Comparison of ENCODE assay signal across 7 mouse cellular contexts in genomic region chr10:78244438-78245224, GRCm38 (mm10). TPM values are rescaled to one million over a fixed set of nuclear protein-coding genes. Genes with fewer than 3 reads are reported as not detected.
DNase-seq lines count a peak whose midpoint lies in the region; ATAC-seq lines count a peak whose summit lies in the region.

TSS of gene Trappc10 (minus strand) at chr10:78244641.

- WGBS in embryonic facial prominence, embryonic 11.5 days: under 1% methylated on average over 54 of the region's 74 CpGs
- WGBS in limb, embryonic 11.5 days: under 1% methylated on average over 52 of the region's 74 CpGs
- under 1% methylated on average over 72 of the region's 74 CpGs for WGBS in midbrain, embryonic 14.5 days

- no peaks in the 10 kb centered on the region; the same call in 1 of the 2 replicates for H3K4me1 ChIP-seq in embryonic facial prominence, embryonic 11.5 days (ENCODE audit: control insufficient read depth, insufficient read depth, low read length)
- H3K4me1 ChIP-seq in limb, embryonic 11.5 days (ENCODE audit: control insufficient read depth, insufficient read depth, low read length): peaks cover 6% of the 10 kb centered on the region; the same call in 1 of the 2 replicates
- H3K4me1 ChIP-seq in midbrain, embryonic 14.5 days (ENCODE audit: control insufficient read depth, insufficient read depth, low read length): peaks cover 15% of the 10 kb centered on the region

- no peaks in the 10 kb centered on the region for H3K9me3 ChIP-seq in embryonic facial prominence, embryonic 11.5 days (replicated peaks; ENCODE audit: control insufficient read depth, low read length)
- no peaks in the 10 kb centered on the region for H3K9me3 ChIP-seq in limb, embryonic 11.5 days (ENCODE audit: control insufficient read depth, low read length)
- H3K9me3 ChIP-seq in midbrain, embryonic 14.5 days (ENCODE audit: control insufficient read depth, low read length): no peaks in the 10 kb centered on the region

- peak; percentile 94 for DNase-seq in adrenal gland, postnatal 14 days
- peak; percentile 87 for DNase-seq in embryonic facial prominence, embryonic 11.5 days (ENCODE audit: low spot score)
- peak; percentile 99 for DNase-seq in heart, adult 11 months
- peak; percentile 90 for DNase-seq in kidney, adult 18-20 months
- peak; percentile 83 for DNase-seq in limb, embryonic 11.5 days (ENCODE audit: low spot score)
- DNase-seq in midbrain, embryonic 14.5 days: peak; percentile 95
- peak; percentile 82 to 86 for DNase-seq in spleen, adult 18-20 months

- peak; percentile 89 for ATAC-seq in embryonic facial prominence, embryonic 11.5 days (replicated peaks; ENCODE audit: insufficient number of reproducible peaks, low FRiP score, low TSS enrichment, low read depth)
- ATAC-seq in limb, embryonic 11.5 days (ENCODE audit: insufficient number of reproducible peaks, low FRiP score, low TSS enrichment, low read depth): peak; percentile 92
- peak; percentile 94 for ATAC-seq in midbrain, embryonic 14.5 days (ENCODE audit: low FRiP score, low TSS enrichment)

- no peak within 1 kb of the TSS for H3K27ac ChIP-seq in embryonic facial prominence, embryonic 11.5 days (replicated peaks; ENCODE audit: low read depth, low read length)
- no peak within 1 kb of the TSS for H3K27ac ChIP-seq in limb, embryonic 11.5 days (replicated peaks; ENCODE audit: low read depth, low read length)
- peak within 1 kb of the TSS; percentile 86 for H3K27ac ChIP-seq in midbrain, embryonic 14.5 days (replicated peaks; ENCODE audit: low read depth, low read length)

- no peaks in the 10 kb centered on the region for H3K27me3 ChIP-seq in embryonic facial prominence, embryonic 11.5 days (ENCODE audit: control insufficient read depth, insufficient read depth, low read length)
- H3K27me3 ChIP-seq in limb, embryonic 11.5 days (ENCODE audit: control insufficient read depth, insufficient read depth, low read length): no peaks in the 10 kb centered on the region
- H3K27me3 ChIP-seq in midbrain, embryonic 14.5 days (ENCODE audit: control insufficient read depth, insufficient read depth, low read length): no peaks in the 10 kb centered on the region

- peak within 1 kb of the TSS; percentile 79 for H3K9ac ChIP-seq in embryonic facial prominence, embryonic 11.5 days (replicated peaks; ENCODE audit: low read length)
- peak within 1 kb of the TSS; percentile 76 for H3K9ac ChIP-seq in limb, embryonic 11.5 days (ENCODE audit: low read length)
- peak within 1 kb of the TSS; percentile 85 for H3K9ac ChIP-seq in midbrain, embryonic 14.5 days (replicated peaks; ENCODE audit: low read length)

- peak within 1 kb of the TSS; percentile 92 for H3K4me3 ChIP-seq in embryonic facial prominence, embryonic 11.5 days (ENCODE audit: low read depth, low read length)
- H3K4me3 ChIP-seq in limb, embryonic 11.5 days (ENCODE audit: low read depth, low read length): peak within 1 kb of the TSS; percentile 91
- H3K4me3 ChIP-seq in midbrain, embryonic 14.5 days (replicated peaks; ENCODE audit: low read depth, low read length): peak within 1 kb of the TSS; percentile 72

- peak within 1 kb of the TSS; percentile 96 for H3K4me2 ChIP-seq in embryonic facial prominence, embryonic 11.5 days (ENCODE audit: low read depth, low read length)
- peak within 1 kb of the TSS; percentile 96 for H3K4me2 ChIP-seq in limb, embryonic 11.5 days (ENCODE audit: low read depth, severe bottlenecking)
- H3K4me2 ChIP-seq in midbrain, embryonic 14.5 days (ENCODE audit: low read length): peak within 1 kb of the TSS; percentile 73

- H3K36me3 ChIP-seq in embryonic facial prominence, embryonic 11.5 days (replicated peaks; ENCODE audit: control insufficient read depth, insufficient read depth, low read depth, low read length): no peaks in the 10 kb centered on the region
- H3K36me3 ChIP-seq in limb, embryonic 11.5 days (ENCODE audit: control insufficient read depth, insufficient read depth, low read length): no peaks in the 10 kb centered on the region
- H3K36me3 ChIP-seq in midbrain, embryonic 14.5 days (ENCODE audit: control insufficient read depth, insufficient read depth, low read length): no peaks in the 10 kb centered on the region

RNA-seq across cellular contexts. Expression of gene Trappc10, which starts in this region (rescaled TPM):
- 47.2 and 53.7 TPM in 2 replicates for total RNA-seq in adrenal gland, postnatal 14 days (2021)
- polyA plus RNA-seq in embryonic facial prominence, embryonic 11.5 days (2014; fragmentation: Nextera tagmentation; extraction: Ambion mirVana): 14.7 and 16.1 TPM in 2 replicates
- polyA plus RNA-seq in limb, embryonic 11.5 days (2014; fragmentation: Nextera tagmentation; extraction: Ambion mirVana): 12.0 and 14.4 TPM in 2 replicates
- polyA plus RNA-seq in midbrain, embryonic 14.5 days (2014; fragmentation: Nextera tagmentation; extraction: Ambion mirVana): 33.4 and 37.2 TPM in 2 replicates
